Mouse (Mus musculus): ENCODE results near the gene Elovl7.

- no peak for TF ChIP-seq CTCF (IDR thresholded peaks at IDR 0.05; ENCODE audit: control insufficient read depth, insufficient read depth, insufficient replicate concordance, low read depth, low read length)
- no peak for TF ChIP-seq POLR2A (IDR thresholded peaks at IDR 0.05; ENCODE audit: control insufficient read depth, low read depth, low read length)
Observed at GRCm38 (mm10) chr13:108316487-108316903, 102.3 kb downstream of the Elovl7 start.

All from testis, adult 2 months (tissue).